Mouse (Mus musculus): ENCODE data around the gene Impdh1. TPM values are rescaled to one million over a fixed set of nuclear protein-coding genes. Genes with fewer than 3 reads are reported as not detected.

Gene Impdh1
- total and polyA plus RNA-seq, 3 experiments, result 17.8 to 36.3 (median 18.9) TPM

DNA sequence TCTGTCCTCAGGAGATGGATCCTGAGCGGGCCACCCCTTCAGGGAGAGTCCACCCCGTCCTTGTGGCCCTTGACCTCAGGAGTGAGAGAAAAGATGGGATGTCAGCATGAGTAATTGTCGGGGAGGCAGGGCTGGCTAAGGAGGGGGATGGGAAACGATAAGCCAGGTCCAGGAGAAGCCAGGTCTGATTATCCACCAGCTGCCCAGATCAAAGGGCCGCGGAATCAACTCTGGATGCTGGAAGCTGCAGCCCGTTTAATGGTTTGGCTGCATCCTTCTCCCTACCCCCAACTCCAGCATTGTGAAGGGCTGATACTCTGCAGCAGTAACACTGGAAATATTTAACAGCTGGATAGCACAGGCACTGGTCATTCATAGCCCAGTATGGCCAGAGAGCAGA lies 41.8 kb downstream of the Impdh1 start:
- Histone ChIP-seq H3K4me1 (ENCODE audit: control insufficient read depth, insufficient read depth, low read length) (no peaks in the 10 kb centered on the region; the same call in 1 of the 2 replicates), H3K4me3 (no peak overlapping the region), H3K9ac (ENCODE audit: low read depth, low read length) (no peak overlapping the region), H3K79me2 (replicated peaks; ENCODE audit: control insufficient read depth, insufficient read depth, low read length) (no peaks in the 10 kb centered on the region), H3K36me3 (ENCODE audit: control insufficient read depth, insufficient read depth, low read length) (no peaks in the 10 kb centered on the region), H3K27me3 (ENCODE audit: control insufficient read depth, insufficient read depth, low read length) (peaks cover 6% of the 10 kb centered on the region), H3K27ac (no peak overlapping the region)
- TF ChIP-seq CTCF (IDR thresholded peaks at IDR 0.05), result no peak
- no peak for TF ChIP-seq EP300 (IDR thresholded peaks at IDR 0.05; ENCODE audit: insufficient read depth, low read depth, low read length)
- no peak for TF ChIP-seq POLR2A (IDR thresholded peaks at IDR 0.05; ENCODE audit: insufficient read depth, low read depth, low read length)
- intact Hi-C loops (cut with DNase I), result no loop called here
- 41% methylated on average over 7 of the region's 7 CpGs for WGBS
- no peak for DNase-seq

DNA sequence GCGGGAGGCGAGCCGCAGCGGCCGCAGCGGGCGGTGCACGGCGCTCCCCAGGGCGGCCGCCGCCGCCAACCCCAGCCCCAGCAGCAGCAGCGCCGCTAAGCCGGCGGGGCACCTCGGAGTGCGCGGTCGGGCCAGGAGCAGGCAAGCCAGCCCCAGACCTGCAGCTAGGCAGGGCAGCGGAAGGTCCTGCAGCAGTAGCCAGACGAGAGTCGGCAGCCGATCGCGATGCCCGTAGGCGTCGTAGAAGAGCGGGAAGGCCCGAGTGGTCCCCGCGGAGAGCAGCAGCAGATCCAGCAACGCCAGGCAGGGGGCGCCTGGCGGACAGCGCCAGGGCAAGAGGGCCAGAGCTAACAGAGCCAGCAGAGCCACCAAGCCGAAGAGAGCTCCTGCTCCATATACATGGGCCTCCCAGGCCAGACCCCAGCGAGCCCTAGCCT lies 45.2 kb downstream of the Impdh1 start:
- intact Hi-C loops (cut with DNase I), result loop anchor here (1.0 to 2.0 kb wide), 2 partner anchors 27 to 70 kb away; no protein-coding TSS in a partner anchor
- Histone ChIP-seq H3K4me3 (peak overlapping the region; percentile 59), H3K79me2 (replicated peaks; ENCODE audit: control insufficient read depth, insufficient read depth, low read length) (no peaks in the 10 kb centered on the region), H3K9ac (ENCODE audit: low read depth, low read length) (peak overlapping the region; percentile 75), H3K27me3 (ENCODE audit: control insufficient read depth, insufficient read depth, low read length) (peaks cover 6% of the 10 kb centered on the region), H3K27ac (peak overlapping the region; percentile 34; the same call in 1 of the 2 replicates), H3K36me3 (ENCODE audit: control insufficient read depth, insufficient read depth, low read length) (no peaks in the 10 kb centered on the region), H3K4me1 (ENCODE audit: control insufficient read depth, insufficient read depth, low read length) (no peaks in the 10 kb centered on the region; the same call in 1 of the 2 replicates)
- under 1% methylated on average over 40 of the region's 40 CpGs for WGBS
- peak; percentile 86 to 88 for DNase-seq
- TF ChIP-seq EP300 (IDR thresholded peaks at IDR 0.05; ENCODE audit: insufficient read depth, low read depth, low read length), result no peak
- no peak for TF ChIP-seq POLR2A (IDR thresholded peaks at IDR 0.05; ENCODE audit: insufficient read depth, low read depth, low read length)
- no peak; the same call in 1 of the 2 replicates for TF ChIP-seq CTCF (IDR thresholded peaks at IDR 0.05)

DNA sequence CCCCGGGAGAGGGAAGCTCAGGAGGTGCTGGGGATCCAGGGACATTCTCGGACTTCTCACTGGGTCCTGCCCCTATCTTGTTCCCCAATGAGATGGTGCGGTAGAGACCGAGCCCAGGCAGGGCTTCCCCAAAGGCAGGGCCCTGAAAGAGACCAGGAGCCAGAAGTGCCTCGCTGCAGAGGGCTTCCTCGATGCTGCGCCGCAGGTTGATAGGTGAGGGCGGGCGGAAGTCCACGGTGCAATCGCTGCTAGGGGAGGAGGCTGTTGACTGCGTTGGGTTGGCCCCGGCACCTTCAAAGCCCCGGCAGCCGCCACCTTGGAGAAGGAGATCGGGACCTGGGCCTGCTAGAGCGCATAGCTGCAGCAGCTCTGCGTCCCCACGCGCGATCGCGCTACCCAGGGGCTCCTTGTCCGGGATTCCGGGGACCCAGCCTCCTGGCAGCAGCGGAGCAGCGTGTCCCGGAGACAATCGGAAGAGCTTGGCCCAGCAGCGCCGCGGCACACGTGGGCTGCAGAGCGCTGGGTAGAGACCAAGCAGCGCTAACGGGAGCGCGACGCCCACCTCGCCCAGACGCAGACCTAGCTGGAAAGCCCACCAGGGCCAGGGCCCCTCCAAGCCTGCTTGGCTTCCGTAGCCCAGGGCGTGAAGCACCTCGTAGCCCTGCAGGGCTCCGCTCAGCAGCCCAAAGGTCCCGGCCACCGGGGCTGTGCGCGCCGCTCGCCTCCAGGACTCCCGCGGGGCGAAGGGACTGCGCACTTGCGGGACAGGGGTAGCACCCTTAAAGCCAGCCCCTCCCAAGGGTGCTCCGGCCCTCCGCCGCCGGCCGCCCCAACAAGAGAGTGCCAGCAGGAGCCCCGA lies 45.9 kb downstream of the Impdh1 start:
- peak; percentile 41 to 45 for DNase-seq
- H3K27ac ChIP-seq, result no peak overlapping the region; the same call in 1 of the 2 replicates
- 7% methylated on average over 63 of the region's 63 CpGs for WGBS
- H3K36me3 ChIP-seq (ENCODE audit: control insufficient read depth, insufficient read depth, low read length), result no peaks in the 10 kb centered on the region
- no peaks in the 10 kb centered on the region for H3K79me2 ChIP-seq (replicated peaks; ENCODE audit: control insufficient read depth, insufficient read depth, low read length)
- no peaks in the 10 kb centered on the region; the same call in 1 of the 2 replicates for H3K4me1 ChIP-seq (ENCODE audit: control insufficient read depth, insufficient read depth, low read length)
- peak overlapping the region; percentile 59 for H3K4me3 ChIP-seq
- H3K27me3 ChIP-seq (ENCODE audit: control insufficient read depth, insufficient read depth, low read length), result peaks cover 6% of the 10 kb centered on the region
- intact Hi-C loops (cut with DNase I), result loop anchor here (2.0 kb wide), 1 partner anchor 71 kb away; no protein-coding TSS in a partner anchor
- TF ChIP-seq CTCF (IDR thresholded peaks at IDR 0.05), result no peak
- no peak for TF ChIP-seq EP300 (IDR thresholded peaks at IDR 0.05; ENCODE audit: insufficient read depth, low read depth, low read length)
- H3K9ac ChIP-seq (ENCODE audit: low read depth, low read length), result peak overlapping the region; percentile 75

DNA sequence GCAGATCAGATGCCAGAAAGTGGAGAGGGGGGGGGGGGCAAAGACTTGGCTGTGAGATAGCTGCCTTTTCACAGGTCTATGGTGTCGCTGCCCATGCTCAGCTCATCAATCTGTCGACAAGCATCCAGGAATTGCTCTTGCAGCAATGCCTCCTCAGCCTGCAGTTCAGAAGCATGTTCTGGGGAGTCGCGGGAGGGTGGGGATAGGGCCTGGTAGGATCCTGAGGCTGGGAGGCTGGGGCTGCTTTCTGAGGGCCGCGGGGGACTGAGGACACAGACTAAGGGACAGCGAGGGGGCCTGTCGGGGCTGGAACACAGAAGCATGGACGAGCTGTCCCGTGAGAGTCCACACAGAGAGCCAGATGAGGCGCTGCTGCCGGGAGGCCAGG lies 46.5 kb downstream of the Impdh1 start:
- peaks cover 6% of the 10 kb centered on the region for H3K27me3 ChIP-seq (ENCODE audit: control insufficient read depth, insufficient read depth, low read length)
- no peak overlapping the region for H3K4me3 ChIP-seq
- intact Hi-C loops (cut with DNase I), result loop anchor here (2.0 kb wide), 1 partner anchor 71 kb away; no protein-coding TSS in a partner anchor

DNA sequence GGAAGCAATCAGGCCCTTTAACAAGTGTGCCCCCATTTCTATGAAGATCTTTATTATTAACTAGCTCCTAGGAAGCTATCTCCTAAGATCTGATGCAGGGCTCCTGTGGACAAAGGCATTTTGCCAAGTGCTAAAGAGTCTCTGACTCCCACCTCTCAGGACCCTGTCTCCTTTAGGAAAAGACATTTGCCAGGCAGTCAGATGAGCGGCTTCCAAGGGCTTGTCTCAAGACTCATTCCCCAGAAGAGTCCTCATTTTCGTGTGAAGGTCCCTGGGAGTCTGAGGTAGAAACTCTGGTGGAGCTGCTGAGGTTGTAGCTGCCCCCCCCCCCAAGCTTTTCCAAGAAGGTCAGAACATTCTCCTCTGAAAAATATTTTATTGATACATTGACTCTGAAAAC lies 47.3 kb downstream of the Impdh1 start:
- DNase-seq, result no peak
- Histone ChIP-seq H3K79me2 (replicated peaks; ENCODE audit: control insufficient read depth, insufficient read depth, low read length) (no peaks in the 10 kb centered on the region), H3K27ac (no peak overlapping the region), H3K4me3 (no peak overlapping the region), H3K9ac (ENCODE audit: low read depth, low read length) (no peak overlapping the region), H3K4me1 (ENCODE audit: control insufficient read depth, insufficient read depth, low read length) (peaks cover under 1% of the 10 kb centered on the region; the same call in 1 of the 2 replicates), H3K27me3 (ENCODE audit: control insufficient read depth, insufficient read depth, low read length) (peaks cover 6% of the 10 kb centered on the region), H3K36me3 (ENCODE audit: control insufficient read depth, insufficient read depth, low read length) (no peaks in the 10 kb centered on the region)
- TF ChIP-seq POLR2A (IDR thresholded peaks at IDR 0.05; ENCODE audit: insufficient read depth, low read depth, low read length), result no peak
- no peak for TF ChIP-seq EP300 (IDR thresholded peaks at IDR 0.05; ENCODE audit: insufficient read depth, low read depth, low read length)
- no peak for TF ChIP-seq CTCF (IDR thresholded peaks at IDR 0.05)
- 51% methylated on average over 2 of the region's 2 CpGs for WGBS
- intact Hi-C loops (cut with DNase I), result no loop called here

More for the DNA sequence above, 46.5 kb downstream of the Impdh1 start:
- Histone ChIP-seq H3K4me1 (ENCODE audit: control insufficient read depth, insufficient read depth, low read length) (no peaks in the 10 kb centered on the region; the same call in 1 of the 2 replicates), H3K36me3 (ENCODE audit: control insufficient read depth, insufficient read depth, low read length) (no peaks in the 10 kb centered on the region), H3K79me2 (replicated peaks; ENCODE audit: control insufficient read depth, insufficient read depth, low read length) (no peaks in the 10 kb centered on the region), H3K27ac (no peak overlapping the region), H3K9ac (ENCODE audit: low read depth, low read length) (no peak overlapping the region)
- 35% methylated on average over 12 of the region's 12 CpGs for WGBS
- no peak for TF ChIP-seq POLR2A (IDR thresholded peaks at IDR 0.05; ENCODE audit: insufficient read depth, low read depth, low read length)
- no peak for TF ChIP-seq EP300 (IDR thresholded peaks at IDR 0.05; ENCODE audit: insufficient read depth, low read depth, low read length)
- no peak for TF ChIP-seq CTCF (IDR thresholded peaks at IDR 0.05)
- DNase-seq, result no peak

DNA sequence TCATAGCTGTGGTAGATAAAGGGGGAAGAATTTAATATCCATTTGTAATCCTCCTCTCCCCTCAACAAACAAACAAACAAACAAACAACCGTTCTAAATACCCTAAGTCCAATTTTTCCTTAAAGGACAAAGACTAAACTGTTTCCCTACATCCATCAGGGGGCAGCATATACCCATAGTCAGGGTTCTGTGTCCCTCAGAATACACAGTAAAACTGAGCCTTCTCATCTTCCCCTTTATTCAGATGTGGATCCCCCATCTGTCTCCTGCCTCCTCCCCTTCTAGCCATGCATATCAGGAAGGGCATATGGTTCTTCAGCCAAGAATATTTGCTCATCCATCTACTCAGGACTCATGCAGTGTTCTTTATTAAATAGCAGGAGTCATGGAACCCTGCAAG lies 50.0 kb downstream of the Impdh1 start:
- H3K4me3 ChIP-seq, result no peak overlapping the region
- H3K4me1 ChIP-seq (ENCODE audit: control insufficient read depth, insufficient read depth, low read length), result peaks cover 2% of the 10 kb centered on the region
- H3K36me3 ChIP-seq (ENCODE audit: control insufficient read depth, insufficient read depth, low read length), result no peaks in the 10 kb centered on the region
- H3K9ac ChIP-seq (ENCODE audit: low read depth, low read length), result no peak overlapping the region
- H3K79me2 ChIP-seq (replicated peaks; ENCODE audit: control insufficient read depth, insufficient read depth, low read length), result no peaks in the 10 kb centered on the region
- 0% methylated on average over 1 of the region's 1 CpGs for WGBS
- intact Hi-C loops (cut with DNase I), result loop anchor here (1.0 to 2.0 kb wide), 2 partner anchors 32 to 113 kb away; partner anchors contain the start of gene Fam71f2
- H3K27ac ChIP-seq, result no peak overlapping the region
- peak; percentile 89 for TF ChIP-seq CTCF (IDR thresholded peaks at IDR 0.05)
- no peak for TF ChIP-seq POLR2A (IDR thresholded peaks at IDR 0.05; ENCODE audit: insufficient read depth, low read depth, low read length)
- peaks cover 6% of the 10 kb centered on the region for H3K27me3 ChIP-seq (ENCODE audit: control insufficient read depth, insufficient read depth, low read length)
- peak in 1 of 2 experiments; percentile 32 for DNase-seq
